Mouse (Mus musculus): ENCODE measurements around the gene Naxd. TPM values are rescaled to one million over a fixed set of nuclear protein-coding genes. Genes with fewer than 3 reads are reported as not detected.
A peak's percentile ranks its signal among the peaks of the same experiment; 100 is the strongest.

The Naxd gene
- total and polyA plus RNA-seq, 3 experiments = 54.8 to 72.3 TPM; not detected in 1

DNA sequence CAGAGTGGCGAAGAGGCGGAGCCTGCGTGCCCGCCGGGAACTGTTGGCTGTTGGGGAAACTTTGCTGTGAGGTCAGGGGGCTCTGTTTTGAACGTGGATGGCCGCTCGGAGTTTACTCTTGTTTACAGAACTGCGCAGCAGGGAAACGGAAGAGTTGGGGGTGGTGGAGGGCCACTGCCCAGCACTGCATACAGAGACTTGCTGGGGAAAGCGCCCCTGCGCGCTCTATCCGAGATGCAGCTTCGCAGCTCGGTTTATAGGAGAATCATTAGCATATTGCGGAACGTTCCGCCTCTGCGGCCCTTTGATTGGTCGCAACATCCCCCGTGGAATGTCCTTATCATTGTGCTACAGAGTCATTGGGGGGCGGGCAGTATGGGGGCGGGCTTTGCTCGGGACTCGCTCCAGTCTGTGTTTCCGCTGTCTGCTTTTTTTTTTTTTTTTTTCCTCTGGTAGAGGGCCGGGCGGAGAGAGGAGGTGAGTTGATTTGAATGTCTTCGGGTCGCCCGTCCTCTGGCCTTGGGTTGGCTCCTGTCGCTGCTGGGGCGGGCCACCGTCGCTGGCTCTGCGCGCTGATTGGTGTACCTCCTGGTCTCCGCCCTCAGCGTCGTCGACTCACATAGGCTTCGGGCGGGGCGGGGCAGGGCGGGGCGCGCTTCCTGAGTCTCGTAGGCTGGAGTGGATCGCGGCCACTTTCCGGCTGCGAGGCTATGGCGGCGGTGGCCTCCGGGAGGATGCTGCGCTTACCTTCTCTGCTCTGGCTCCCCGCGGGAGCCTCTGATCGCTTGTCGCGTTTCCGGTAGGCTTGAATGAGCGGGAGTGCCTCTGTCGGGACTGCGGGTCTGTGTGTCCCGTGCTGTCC, 60.7 kb downstream of the Naxd start:
- Histone ChIP-seq H3K9ac (ENCODE audit: control insufficient read depth, low read depth, low read length, poor library complexity, severe bottlenecking) (peak overlapping the region; percentile 94), H3K36me3 (ENCODE audit: control insufficient read depth in 1 of 2, insufficient read depth in 2 of 2, low read length in 2 of 2) (peaks cover 0 to 17% of the 10 kb centered on the region in 2 experiments; a peak in 2 of 4 replicates), H3K79me2 (ENCODE audit: control insufficient read depth, insufficient read depth, low read length, poor library complexity) (peaks cover 44% of the 10 kb centered on the region), H3K9me3 (replicated peaks; ENCODE audit: insufficient read depth, low read length) (no peaks in the 10 kb centered on the region), H3K27ac (ENCODE audit: control insufficient read depth, low read depth, low read length) (peak overlapping the region; percentile 78), H3K4me3 (ENCODE audit: control insufficient read depth in 1 of 2, insufficient read depth in 1 of 2, low read depth in 2 of 2, low read length in 2 of 2) (peak overlapping the region; percentile 91 to 98), H3K27me3 (ENCODE audit: control insufficient read depth in 1 of 2, insufficient read depth in 2 of 2, low read length in 2 of 2) (no peaks in the 10 kb centered on the region), H3K4me1 (ENCODE audit: control insufficient read depth in 1 of 2, insufficient read depth in 2 of 2, low read length in 2 of 2) (peaks cover 4 to 20% of the 10 kb centered on the region in 2 experiments; a peak in 3 of 4 replicates)
- peak; percentile 99 for DNase-seq (ENCODE audit: low read depth, low spot score)
- TF ChIP-seq MAX (IDR thresholded peaks at IDR 0.05; ENCODE audit: low read length) (no peak), POLR2AphosphoS5 (IDR thresholded peaks at IDR 0.05; ENCODE audit: borderline replicate concordance, low read depth, low read length) (peak; percentile 75; the same call in 1 of the 2 replicates), ETS1 (IDR thresholded peaks at IDR 0.05; ENCODE audit: low read depth, low read length) (peak; percentile 52), RCOR1 (IDR thresholded peaks at IDR 0.05; ENCODE audit: low read depth, low read length) (no peak), POLR2A (IDR thresholded peaks at IDR 0.05; ENCODE audit: control insufficient read depth in 1 of 2, insufficient read depth in 1 of 2, low read depth in 1 of 2, low read length in 2 of 2, poor library complexity in 1 of 2) (peak; percentile 100), TBP (IDR thresholded peaks at IDR 0.05; ENCODE audit: low read depth, low read length) (peak; percentile 99), USF1 (IDR thresholded peaks at IDR 0.05; ENCODE audit: low read depth, low read length) (0 out of 2 replicates have a peak, but pooled peaks have one; percentile 51), SMC3 (IDR thresholded peaks at IDR 0.05; ENCODE audit: low read depth, low read length) (no peak), MYB (IDR thresholded peaks at IDR 0.05; ENCODE audit: low read depth, low read length) (no peak), MEF2A (IDR thresholded peaks at IDR 0.05; ENCODE audit: extremely low read depth, insufficient replicate concordance, low read depth, low read length, poor library complexity, severe bottlenecking) (no peak), ZC3H11A (IDR thresholded peaks at IDR 0.05; ENCODE audit: low read depth, low read length) (no peak), ZNF384 (IDR thresholded peaks at IDR 0.05; ENCODE audit: low read depth, low read length) (peak; percentile 99), BHLHE40 (IDR thresholded peaks at IDR 0.05; ENCODE audit: borderline replicate concordance, low read depth, low read length) (no peak), TAL1 (IDR thresholded peaks at IDR 0.05; ENCODE audit: low read length) (no peak), NRF1 (IDR thresholded peaks at IDR 0.05; ENCODE audit: insufficient read depth, low read depth, low read length, poor library complexity, severe bottlenecking) (no peak), JUND (IDR thresholded peaks at IDR 0.05; ENCODE audit: low read depth, low read length) (no peak), HCFC1 (IDR thresholded peaks at IDR 0.05; ENCODE audit: low read depth, low read length) (no peak; the same call in 1 of the 2 replicates), RAD21 (IDR thresholded peaks at IDR 0.05; ENCODE audit: low read depth, low read length) (no peak), E2F4 (IDR thresholded peaks at IDR 0.05; ENCODE audit: borderline replicate concordance, low read depth, low read length) (no peak), ZMIZ1 (IDR thresholded peaks at IDR 0.05; ENCODE audit: low read depth, low read length) (peak; percentile 100), MXI1 (IDR thresholded peaks at IDR 0.05; ENCODE audit: low read depth, low read length) (peak; percentile 33; the same call in 1 of the 2 replicates), GATA1 (IDR thresholded peaks at IDR 0.05; ENCODE audit: low read depth, low read length) (peak; percentile 77), MAZ (IDR thresholded peaks at IDR 0.05; ENCODE audit: low read depth, low read length) (peak; percentile 8; the same call in 1 of the 2 replicates), NELFE (IDR thresholded peaks at IDR 0.05; ENCODE audit: low read depth, low read length) (peak; percentile 100), MYC (IDR thresholded peaks at IDR 0.05; ENCODE audit: low read depth, low read length) (peak; percentile 61; the same call in 1 of the 2 replicates), SIN3A (IDR thresholded peaks at IDR 0.05; ENCODE audit: low read length) (peak; percentile 87), TCF12 (IDR thresholded peaks at IDR 0.05; ENCODE audit: low read depth, low read length) (peak; percentile 58), ZKSCAN1 (IDR thresholded peaks at IDR 0.05; ENCODE audit: low read depth, low read length) (no peak), MAFK (IDR thresholded peaks at IDR 0.05; ENCODE audit: borderline replicate concordance, low read depth, low read length) (no peak), KAT2A (conservative IDR thresholded peaks at IDR 0.05; ENCODE audit: low read depth, low read length) (no peak), USF2 (IDR thresholded peaks at IDR 0.05; ENCODE audit: borderline replicate concordance in 1 of 2, insufficient read depth in 1 of 2, low read depth in 1 of 2, low read length in 2 of 2) (no peak), ELF1 (IDR thresholded peaks at IDR 0.05; ENCODE audit: low read depth, low read length) (no peak; the same call in 1 of the 2 replicates), EP300 (IDR thresholded peaks at IDR 0.05; ENCODE audit: low read depth in 1 of 2, low read length in 2 of 2) (no peak), CTCF (IDR thresholded peaks at IDR 0.05 in 2 of 3, conservative IDR thresholded peaks at IDR 0.05 in 1 of 3; ENCODE audit: control insufficient read depth in 1 of 3, insufficient read depth in 1 of 3, low read depth in 2 of 3, low read length in 3 of 3, poor library complexity in 1 of 3, severe bottlenecking in 1 of 3) (0 out of 6 replicates have a peak, but pooled peaks of 1 of the 3 experiments have one; percentile 2)

All from MEL (cell line).